In genomic region chr2:157409793-157410533, GRCm38 (mm10) we compare ENCODE assay signal across 9 mouse cellular contexts. TPM values are rescaled to one million over a fixed set of nuclear protein-coding genes. Genes with fewer than 3 reads are reported as not detected.
A peak's percentile ranks its signal among the peaks of the same experiment; 100 is the strongest.
DNase-seq lines count a peak whose midpoint lies in the region; ATAC-seq lines count a peak whose summit lies in the region.
"Had no signal": no experiment of that assay in that cellular context is flagged by ENCODE, and none has a peak within 500 bp of the region (broad histone marks: within the 10 kb centered on the region; RNA-seq: fewer than 3 reads in every experiment).

No protein-coding gene starts in this region.

- peak; percentile 65 to 67 for DNase-seq in cerebellum, postnatal 10 days
- DNase-seq in cerebellum, adult 11-12 months: no peak
- peak; percentile 78 for DNase-seq in layer of hippocampus, adult 11-12 months (ENCODE audit: low spot score)
- DNase-seq in layer of hippocampus, postnatal 10 days (ENCODE audit: low spot score in 2 of 2): no peak
- DNase-seq in 3134 (ENCODE audit: extremely low read depth, insufficient read length, low spot score): peak; percentile 45
- DNase-seq in layer of hippocampus, adult 8-10 months (ENCODE audit: low spot score in 2 of 2): peak; percentile 71 to 82
- DNase-seq: kidney, postnatal 10 days had no signal

- ATAC-seq in CD4-positive, CD25-positive, alpha-beta regulatory T cell, adult 4 months: no peak
- no peak for ATAC-seq in megakaryocyte, adult 5-6 weeks (ENCODE audit: poor library complexity, severe bottlenecking)

RNA-seq across cellular contexts. Expression of gene Src, which starts 8.3 kb away (rescaled TPM):
- total RNA-seq in layer of hippocampus, postnatal 10 days (2021): 100 to 1,000 TPM in 1 of 2 experiments, 10 to 100 TPM in 1; 92.7 to 101 TPM
- 100 to 1,000 TPM; 124 to 150 (median 133) TPM for total RNA-seq in layer of hippocampus, adult 8-10 months (2022)
- 1 to 10 TPM; 1.6 to 2.0 TPM for polyA plus RNA-seq in CD4-positive, CD25-positive, alpha-beta regulatory T cell, adult 4 months (2017; shearing (Covaris generic))
- total RNA-seq in megakaryocyte, adult 5-6 weeks (2015): 0.11 TPM in 1 of 2 replicates, not detected in the other
- 0.26 TPM in 1 of 2 replicates, not detected in the other for total RNA-seq in megakaryocyte, adult 5-6 weeks (2017)

RNA-seq across cellular contexts. Expression of gene Manbal, which starts 42.6 kb away (rescaled TPM):
- 10 to 100 TPM; 73.9 to 82.5 TPM for total RNA-seq in layer of hippocampus, postnatal 10 days (2021)
- total RNA-seq in layer of hippocampus, adult 8-10 months (2022): 10 to 100 TPM; 53.4 to 60.4 (median 58.8) TPM
- polyA plus RNA-seq in CD4-positive, CD25-positive, alpha-beta regulatory T cell, adult 4 months (2017; shearing (Covaris generic)): 10 to 100 TPM; 41.4 to 59.3 TPM
- total RNA-seq in megakaryocyte, adult 5-6 weeks (2015): 18.7 and 21.5 TPM in 2 replicates
- total RNA-seq in megakaryocyte, adult 5-6 weeks (2017): 9.3 and 10.5 TPM in 2 replicates

Comparison
In these comparisons a context has a peak if more than half of its experiments do, and no peak if none do; other contexts are left out.
1. DNase-seq: peak in cerebellum, postnatal 10 days (2 of 2), layer of hippocampus, adult 11-12 months (single experiment), 3134 (single experiment) and layer of hippocampus, adult 8-10 months (2 of 2); none in cerebellum, adult 11-12 months (single experiment) and layer of hippocampus, postnatal 10 days (0 of 2).
2. RNA of gene Src, which starts 8.3 kb away (total RNA-seq): 124 to 150 TPM in layer of hippocampus, adult 8-10 months and 92.7 to 101 TPM in layer of hippocampus, postnatal 10 days; 0.11 to 0.26 TPM in megakaryocyte, adult 5-6 weeks; every median in the first group is over 10 times any median in the second.